Mouse (Mus musculus) splenic B cell, adult 2 months (primary cell): ENCODE data around the gene Sapcd1.
"Not testable (repeated sequence)": the region's sequence is repeated elsewhere in the genome, so short reads cannot be mapped to it uniquely, and the experiment has no call there.

Experiments used
- DNase-seq: peaks from one replicate; pipeline ENCODE4 v3.0.0-alpha.2; 2011; ENCODE audit warnings: low read depth, low spot score
- H3K27me3 ChIP-seq: 2 replicates; pipeline ENCODE4 v1.6.1; 2012; ENCODE audit warnings: mild to moderate bottlenecking, low read length, moderate library complexity, mixed read lengths; ENCODE audit not compliant: control insufficient read depth, poor library complexity, insufficient read depth, severe bottlenecking
- H3K36me3 ChIP-seq: 2 replicates; pipeline ENCODE4 v1.6.1; 2012; ENCODE audit warnings: mild to moderate bottlenecking, low read length, moderate library complexity, mixed read lengths; ENCODE audit not compliant: control insufficient read depth, poor library complexity, insufficient read depth, severe bottlenecking

The Sapcd1 gene

DNA sequence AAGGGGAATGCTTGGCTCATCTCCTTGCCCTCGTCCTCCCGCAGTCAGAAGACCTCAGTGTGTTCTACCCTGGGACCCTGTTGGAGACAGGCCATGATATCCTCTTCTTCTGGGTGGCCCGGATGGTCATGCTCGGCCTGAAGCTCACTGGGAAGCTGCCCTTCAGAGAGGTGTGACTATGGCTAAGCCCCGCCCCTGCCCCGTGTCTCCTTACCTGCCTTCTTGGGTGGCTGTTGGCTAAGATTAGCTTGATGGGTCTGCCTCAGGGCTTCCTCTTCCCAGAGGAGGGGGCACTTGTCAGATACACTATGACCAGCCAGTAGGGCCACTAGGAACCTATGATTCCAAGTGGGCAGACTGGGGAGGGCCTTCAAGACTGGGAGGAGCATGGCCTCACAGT is 14.6 kb downstream of the Sapcd1 start:
- Histone ChIP-seq H3K27me3 (no peaks in the 10 kb centered on the region), H3K36me3 (peaks cover 33% of the 10 kb centered on the region)
- no peak for DNase-seq

DNA sequence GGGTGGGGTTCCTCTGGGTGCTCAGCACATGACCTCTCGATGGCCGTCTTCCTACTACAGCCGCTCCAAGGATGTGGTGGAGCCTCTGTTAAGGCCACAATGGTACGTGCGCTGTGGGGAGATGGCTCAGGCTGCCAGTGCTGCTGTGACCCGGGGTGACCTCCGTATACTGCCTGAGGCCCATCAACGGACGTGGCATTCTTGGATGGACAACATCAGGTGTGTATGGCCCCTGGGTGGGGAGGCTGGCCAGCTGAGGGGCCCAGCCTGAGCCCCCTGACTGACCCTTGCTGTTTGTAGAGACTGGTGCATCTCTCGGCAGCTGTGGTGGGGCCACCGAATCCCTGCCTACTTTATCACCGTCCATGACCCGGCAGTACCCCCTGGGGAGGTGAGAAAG is 15.4 kb downstream of the Sapcd1 start:
- Histone ChIP-seq H3K36me3 (peaks cover 36% of the 10 kb centered on the region), H3K27me3 (no peaks in the 10 kb centered on the region)
- no peak for DNase-seq

DNA sequence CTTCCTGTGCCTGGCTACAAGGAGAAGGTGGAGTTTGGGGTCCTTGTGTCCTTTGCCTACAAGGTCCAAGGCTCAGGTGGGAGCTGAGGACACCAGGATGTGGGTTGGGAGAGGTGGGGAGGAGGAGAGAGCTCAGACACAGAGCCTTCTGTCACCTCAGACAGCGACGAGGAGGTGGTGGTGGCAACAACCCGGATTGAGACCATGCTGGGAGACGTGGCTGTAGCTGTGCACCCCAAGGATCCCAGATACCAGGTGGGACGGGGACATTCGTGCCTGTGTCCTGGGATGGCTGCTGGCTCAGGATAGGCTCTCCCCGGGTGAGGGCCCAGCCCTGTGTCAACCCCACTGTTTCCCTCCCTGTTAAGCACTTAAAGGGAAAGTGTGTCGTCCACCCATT is 16.4 kb downstream of the Sapcd1 start:
- H3K36me3 ChIP-seq = peaks cover 38% of the 10 kb centered on the region
- no peaks in the 10 kb centered on the region for H3K27me3 ChIP-seq
- no peak for DNase-seq

DNA sequence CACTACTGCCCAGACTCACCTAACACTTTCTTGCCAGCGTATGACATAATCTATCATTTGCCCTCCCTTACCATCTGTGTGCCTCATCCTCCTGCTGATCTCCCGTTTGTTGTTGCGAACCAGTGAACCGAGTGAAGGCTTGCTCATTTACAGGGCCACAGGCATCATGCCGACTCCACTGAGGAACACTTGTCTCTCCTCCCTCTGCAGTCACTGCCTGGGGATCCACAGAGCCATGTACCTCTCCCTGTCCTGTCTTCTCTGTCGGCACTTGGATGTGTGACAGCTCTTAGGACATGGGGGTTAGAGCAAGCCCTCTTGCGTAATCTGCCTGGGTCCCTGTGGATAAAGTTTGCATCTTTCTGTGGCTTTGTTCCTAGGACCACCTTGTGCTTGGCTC is 18.2 kb downstream of the Sapcd1 start:
- no peak for DNase-seq
- H3K27me3 ChIP-seq = no peaks in the 10 kb centered on the region
- H3K36me3 ChIP-seq = peaks cover 39% of the 10 kb centered on the region

DNA sequence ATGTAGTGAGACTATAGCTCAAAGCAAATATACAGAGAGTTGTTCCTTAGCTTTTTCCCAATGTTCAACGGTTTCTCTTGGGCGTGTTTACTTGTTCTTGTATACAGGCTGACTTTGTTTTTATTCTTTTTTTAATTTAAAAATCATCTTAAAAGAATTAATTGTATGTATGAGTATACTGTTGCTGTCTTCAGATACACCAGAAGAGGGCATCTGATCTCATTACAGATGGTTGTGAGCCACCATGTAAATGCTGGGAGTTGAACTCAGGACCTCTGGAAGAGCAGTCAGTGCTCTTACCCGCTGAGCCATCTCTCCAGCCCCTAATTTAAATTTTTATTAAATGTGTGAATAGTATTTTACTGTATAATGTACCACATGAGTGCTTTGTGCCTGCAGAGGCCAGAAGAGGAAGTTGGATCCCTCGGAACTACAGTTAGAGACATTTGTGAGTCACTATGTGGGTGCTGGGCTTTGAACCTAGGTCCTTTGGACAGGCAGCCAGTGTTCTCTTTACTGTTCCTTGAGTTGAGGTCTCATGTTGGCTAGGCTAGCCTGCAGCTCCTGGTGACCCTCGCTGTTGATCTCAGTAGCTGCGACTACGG is 20.3 kb downstream of the Sapcd1 start:
- H3K27me3 ChIP-seq = no peaks in the 10 kb centered on the region
- peak; percentile 43 for DNase-seq
- H3K36me3 ChIP-seq = peaks cover 33% of the 10 kb centered on the region

DNA sequence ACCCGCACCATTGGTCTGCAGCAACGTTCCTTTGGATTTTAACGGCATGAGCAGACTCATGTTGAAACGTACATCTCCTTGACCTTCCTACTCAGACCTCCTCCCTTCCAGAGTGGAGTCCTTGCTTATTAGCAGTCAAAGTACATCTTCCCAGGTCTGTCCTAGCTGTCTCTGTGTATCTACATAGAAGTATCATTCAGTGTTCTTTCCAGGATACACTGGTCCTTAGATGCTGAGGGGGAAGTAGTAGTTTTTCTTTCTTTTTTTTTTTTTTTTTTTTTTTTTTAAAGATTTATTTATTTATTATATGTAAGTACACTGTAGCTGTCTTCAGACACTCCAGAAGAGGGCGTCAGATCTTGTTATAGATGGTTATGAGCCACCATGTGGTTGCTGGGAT is 21.9 kb downstream of the Sapcd1 start:
- not testable (repeated sequence) for H3K27me3 ChIP-seq, DNase-seq
- H3K36me3 ChIP-seq = peaks cover 28% of the 10 kb centered on the region

DNA sequence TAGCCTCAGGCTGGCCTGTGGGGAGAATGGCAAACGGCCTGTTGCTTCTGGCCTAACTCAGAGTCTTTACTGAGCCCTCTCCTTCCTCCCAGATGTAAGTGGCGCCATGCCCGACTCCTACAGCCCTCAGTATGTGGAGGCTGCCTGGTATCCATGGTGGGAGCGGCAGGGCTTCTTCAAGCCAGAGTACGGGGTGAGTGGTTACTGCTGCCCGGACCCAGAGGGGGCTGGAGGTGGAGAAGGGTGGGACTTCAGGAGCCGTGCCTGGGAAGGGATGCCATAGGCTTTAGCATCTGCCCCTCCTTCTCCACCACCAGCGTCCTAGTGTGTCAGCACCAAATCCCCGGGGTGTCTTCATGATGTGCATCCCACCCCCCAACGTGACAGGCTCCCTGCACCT is 22.7 kb downstream of the Sapcd1 start:
- no peak for DNase-seq
- H3K36me3 ChIP-seq = peaks cover 24% of the 10 kb centered on the region
- H3K27me3 ChIP-seq = no peaks in the 10 kb centered on the region

DNA sequence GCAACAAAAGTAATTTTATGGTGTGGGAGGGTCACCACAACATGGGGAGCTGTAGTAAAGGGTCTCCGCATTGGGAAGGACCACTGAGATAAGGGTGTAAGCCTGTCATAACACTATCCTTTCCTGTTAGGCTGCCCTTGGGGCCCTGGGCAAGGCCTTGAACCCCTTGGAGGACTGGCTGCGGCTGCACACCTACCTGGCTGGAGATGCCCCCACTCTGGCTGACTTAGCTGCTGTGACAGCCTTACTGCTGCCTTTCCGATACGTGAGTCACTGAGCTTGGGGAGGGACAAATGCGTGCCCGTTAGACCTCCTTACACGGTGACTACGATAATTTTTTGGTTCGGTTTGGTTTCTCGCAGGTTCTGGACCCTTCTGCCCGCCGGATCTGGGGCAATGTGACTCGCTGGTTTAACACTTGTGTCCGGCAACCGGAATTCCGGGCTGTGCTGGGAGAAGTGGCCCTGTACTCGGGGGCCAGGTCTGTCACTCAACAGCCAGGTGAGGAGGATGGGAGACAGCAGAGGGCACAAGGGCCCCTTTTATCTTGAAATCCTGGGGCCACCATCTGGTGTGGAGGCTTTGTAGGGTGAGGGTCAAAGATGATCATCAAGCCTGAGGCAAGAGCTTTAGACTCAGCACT is 23.6 kb downstream of the Sapcd1 start:
- DNase-seq = no peak
- peaks cover 24% of the 10 kb centered on the region for H3K36me3 ChIP-seq
- no peaks in the 10 kb centered on the region for H3K27me3 ChIP-seq

DNA sequence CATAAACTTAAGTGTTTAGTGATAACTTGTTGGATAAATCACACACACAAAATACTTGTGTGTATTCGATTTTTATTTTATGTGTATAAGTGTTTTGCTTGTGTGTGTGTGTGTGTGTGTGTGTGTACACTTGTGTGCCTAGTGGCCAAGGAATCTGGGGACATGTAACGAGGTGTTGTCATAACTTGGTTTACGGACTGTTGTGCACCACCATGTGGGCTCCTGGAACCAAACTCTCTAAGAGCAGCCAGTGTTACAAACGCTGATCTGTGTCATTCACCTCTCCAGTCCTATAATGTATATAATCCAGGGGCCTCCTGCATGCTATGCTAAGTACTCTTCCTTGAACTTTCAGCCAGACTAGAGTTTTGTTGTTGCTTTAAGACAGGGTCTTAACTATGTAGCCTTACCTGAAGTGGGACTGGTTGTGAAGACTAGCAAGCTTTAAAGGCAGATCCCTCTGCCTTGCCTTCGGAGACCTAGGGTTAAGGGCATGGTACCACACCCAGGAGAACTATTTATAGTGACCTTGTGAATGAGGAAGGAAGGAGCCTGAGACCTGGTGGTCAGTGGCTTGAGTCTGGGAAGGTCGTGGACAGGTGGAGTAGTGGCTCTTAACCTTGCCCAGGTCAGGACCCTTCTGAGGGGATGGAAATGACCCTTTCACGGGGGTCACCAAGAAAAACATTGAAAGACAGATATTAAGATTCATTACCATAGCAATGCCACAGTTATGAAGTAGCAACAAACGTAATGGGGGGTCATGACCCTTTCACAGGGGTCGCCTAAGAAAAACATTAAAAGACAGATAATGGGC is 24.6 kb downstream of the Sapcd1 start:
- Histone ChIP-seq H3K27me3 (no peaks in the 10 kb centered on the region), H3K36me3 (peaks cover 25% of the 10 kb centered on the region)
- no peak for DNase-seq

DNA sequence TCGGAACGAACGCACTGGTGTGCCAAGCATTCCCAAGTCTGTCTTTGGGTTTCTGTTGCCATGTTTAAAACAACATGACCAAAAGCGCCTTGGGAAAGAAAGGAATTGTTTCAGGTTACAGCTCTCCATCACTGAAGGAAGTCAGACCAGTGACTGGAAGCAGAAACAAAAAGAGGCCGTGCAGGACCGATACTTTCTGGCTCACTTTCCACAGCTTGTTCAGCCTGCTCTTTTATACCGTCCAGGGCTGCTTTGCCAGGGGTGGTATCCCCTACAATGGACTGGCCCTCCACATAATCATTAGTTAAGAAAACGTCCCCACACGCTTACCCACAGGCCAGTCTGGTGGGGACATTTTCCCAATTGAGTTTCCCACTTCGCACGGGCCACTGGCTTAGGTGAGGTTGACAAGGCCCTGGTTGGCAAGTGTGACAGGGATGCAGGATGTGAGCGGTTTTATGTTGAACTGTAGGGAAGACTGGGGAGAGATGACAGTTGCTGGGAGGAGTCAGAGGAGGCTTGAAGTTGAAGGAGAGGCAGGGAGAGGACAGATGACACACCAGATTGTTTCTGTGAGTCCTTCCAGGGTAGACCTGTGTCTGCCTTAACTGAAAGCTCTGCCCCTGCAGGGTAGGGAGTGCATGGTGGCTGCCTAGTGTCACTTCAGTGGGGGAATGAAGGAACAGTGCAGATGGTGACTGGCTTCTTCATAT is 25.5 kb downstream of the Sapcd1 start:
- peak; percentile 22 for DNase-seq
- peaks cover 27% of the 10 kb centered on the region for H3K36me3 ChIP-seq
- H3K27me3 ChIP-seq = no peaks in the 10 kb centered on the region

DNA sequence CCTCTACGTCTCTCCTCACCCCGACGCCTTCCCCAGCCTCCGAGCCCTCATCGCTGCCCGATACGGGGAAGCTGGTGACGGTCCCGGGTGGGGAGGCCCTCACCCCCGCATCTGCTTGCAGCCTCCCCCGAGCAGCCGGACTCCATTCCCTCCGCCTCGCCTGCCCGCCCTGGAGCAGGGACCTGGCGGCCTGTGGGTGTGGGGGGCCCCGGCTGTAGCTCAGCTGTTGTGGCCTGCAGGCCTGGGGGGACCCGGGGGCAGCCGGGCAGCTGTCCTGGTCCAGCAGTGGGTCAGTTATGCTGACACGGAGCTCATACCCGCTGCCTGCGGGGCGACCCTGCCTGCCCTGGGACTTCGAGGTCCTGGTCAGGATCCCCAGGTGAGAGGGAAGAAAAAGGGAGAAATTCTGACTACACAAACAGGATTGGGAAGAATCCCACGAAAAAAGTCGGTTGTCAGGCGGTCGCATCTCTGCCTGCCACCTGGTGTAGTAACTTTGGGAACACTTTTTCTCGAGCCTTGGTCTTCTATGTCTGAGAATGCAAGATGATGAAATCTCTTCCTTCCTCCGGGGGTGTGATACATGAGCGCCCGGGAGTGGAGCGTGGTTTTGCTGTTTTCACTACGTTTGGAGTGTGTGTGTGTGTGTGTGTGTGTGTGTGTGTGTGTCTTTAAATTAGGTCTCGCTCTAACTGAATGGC is 26.2 kb downstream of the Sapcd1 start:
- DNase-seq = peak; percentile 58
- H3K27me3 ChIP-seq = no peaks in the 10 kb centered on the region
- H3K36me3 ChIP-seq = peaks cover 25% of the 10 kb centered on the region

DNA sequence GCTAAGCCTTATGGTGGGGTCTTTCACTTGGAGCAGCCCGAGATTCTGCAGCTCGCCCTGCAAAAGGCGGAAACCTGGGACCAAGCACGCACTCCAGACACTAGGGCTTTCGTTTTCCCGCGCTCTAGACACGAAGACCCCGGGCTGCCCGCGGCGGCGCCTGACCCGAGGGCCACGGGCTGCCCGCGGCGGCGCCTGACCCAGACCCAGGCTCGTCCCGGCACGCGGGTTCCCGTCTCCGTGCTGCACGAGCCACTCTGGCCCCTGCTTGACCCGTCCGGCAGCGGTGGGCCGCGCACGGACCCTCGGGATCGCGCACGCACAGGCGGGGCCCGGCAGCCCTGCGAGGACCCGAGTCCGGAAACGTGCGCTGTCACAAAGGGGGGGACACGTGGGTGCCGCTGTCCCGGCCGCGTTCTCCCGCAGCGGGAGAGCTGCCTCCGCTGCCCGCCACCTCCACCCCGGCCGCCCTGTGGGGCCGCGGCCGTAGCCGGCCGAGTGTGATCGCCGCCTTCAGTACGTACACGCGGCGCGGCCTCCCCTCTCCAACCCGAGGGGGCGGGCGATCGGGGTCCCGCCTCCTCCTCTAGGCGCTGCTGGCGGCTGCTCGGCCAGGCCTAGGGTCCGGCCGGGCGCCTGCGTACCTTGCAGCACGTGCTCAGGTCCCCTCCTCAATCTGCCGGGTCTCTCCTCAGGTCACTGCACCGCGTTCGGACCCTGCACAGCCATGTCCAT is 26.9 kb downstream of the Sapcd1 start, which contains the start of gene Vars:
Gene Vars (plus strand): TSS at position 271 of the 735 bp plus-strand sequence.
- Histone ChIP-seq H3K27me3 (no peaks in the 10 kb centered on the region), H3K36me3 (peaks cover 24% of the 10 kb centered on the region)
- peak; percentile 84 for DNase-seq

DNA sequence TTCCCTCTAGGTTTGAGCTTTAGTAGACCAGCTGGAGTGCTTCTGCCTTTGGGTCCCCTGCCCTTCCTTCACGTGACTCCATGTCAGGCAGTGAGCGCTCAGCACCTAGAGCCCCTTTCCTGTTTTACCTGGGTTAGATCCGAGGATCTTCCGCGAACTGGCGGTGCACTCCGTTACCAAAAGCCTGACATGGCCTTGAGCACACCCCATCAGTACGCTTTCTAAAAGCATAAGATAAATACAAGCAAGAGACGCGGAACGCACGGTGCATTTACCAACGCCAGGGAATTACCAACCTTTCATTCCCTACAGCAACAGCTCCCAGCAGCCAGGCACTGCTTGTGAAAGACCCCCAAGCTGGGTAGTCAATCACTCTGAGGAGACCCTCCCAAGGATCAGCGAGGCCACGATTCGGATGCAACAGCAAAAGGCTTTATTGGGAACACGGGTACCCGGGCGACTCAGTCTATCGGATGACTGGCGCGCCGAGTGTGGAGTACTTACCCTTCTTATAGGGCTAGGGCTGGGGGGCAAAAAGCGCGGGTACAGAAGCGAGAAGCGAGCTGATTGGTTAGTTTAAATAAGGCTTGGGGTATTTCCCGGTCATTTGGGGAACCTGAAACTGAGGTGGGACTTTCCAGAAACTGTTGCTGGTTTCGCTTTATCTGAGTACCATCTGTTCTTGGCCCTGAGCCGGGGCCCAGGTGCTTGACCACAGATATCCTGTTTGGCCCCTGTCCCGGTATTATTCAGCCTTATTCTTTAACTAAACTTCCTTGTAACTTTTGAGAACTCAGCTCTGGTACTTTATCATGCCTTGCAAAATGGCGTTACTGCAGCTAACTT is 27.7 kb downstream of the Sapcd1 start:
- peaks cover 19% of the 10 kb centered on the region for H3K36me3 ChIP-seq
- peak; percentile 83 for DNase-seq
- H3K27me3 ChIP-seq = not testable (repeated sequence)
